Mouse (Mus musculus): ENCODE results near the gene U2af1l4.
A peak's percentile ranks its signal among the peaks of the same experiment; 100 is the strongest.

Gene U2af1l4

GRCm38 (mm10) chr7:30552102-30553020, 10.7 kb upstream of the U2af1l4 start, which contains the start of the genes Hspb6 and Proser3:
Gene Hspb6, plus strand, starts transcription at chr7:30552178.
Gene Proser3, minus strand, starts transcription at chr7:30552299.
- peak; percentile 99 for DNase-seq (ENCODE audit: low spot score)

- DNase-seq (ENCODE audit: low spot score) = no peak
Observed at GRCm38 (mm10) chr7:30553021-30553589, 10.0 kb upstream of the U2af1l4 start.

GRCm38 (mm10) chr7:30553810-30554584, 9.1 kb upstream of the U2af1l4 start:
- no peak for DNase-seq (ENCODE audit: low spot score)

- no peak for DNase-seq (ENCODE audit: low spot score)
Observed at GRCm38 (mm10) chr7:30556894-30557536, 6.1 kb upstream of the U2af1l4 start.

- DNase-seq (ENCODE audit: low spot score) = no peak
Observed at GRCm38 (mm10) chr7:30557901-30558514, 5.1 kb upstream of the U2af1l4 start.

- no peak for DNase-seq (ENCODE audit: low spot score)
Observed at GRCm38 (mm10) chr7:30558656-30559442, 4.3 kb upstream of the U2af1l4 start.

- DNase-seq (ENCODE audit: low spot score) = peak; percentile 98
Observed at GRCm38 (mm10) chr7:30559443-30559954, 3.6 kb upstream of the U2af1l4 start, which contains the start of gene Lin37. Gene Lin37, minus strand, starts transcription at chr7:30559838.

- DNase-seq (ENCODE audit: low spot score) = no peak
Observed at GRCm38 (mm10) chr7:30560296-30560695, 2.8 kb upstream of the U2af1l4 start.

- DNase-seq (ENCODE audit: low spot score) = no peak
Observed at GRCm38 (mm10) chr7:30562526-30563116, 480 bp upstream of the U2af1l4 start.

- no peak for DNase-seq (ENCODE audit: low spot score)
Observed at GRCm38 (mm10) chr7:30563906-30564280, 792 bp downstream of the U2af1l4 start.

GRCm38 (mm10) chr7:30564970-30565571, 2.0 kb downstream of the U2af1l4 start, which contains the start of gene Igflr1:
Gene Igflr1, plus strand, starts transcription at chr7:30565427.
- no peak for DNase-seq (ENCODE audit: low spot score)

GRCm38 (mm10) chr7:30566033-30566432, 2.9 kb downstream of the U2af1l4 start:
- DNase-seq (ENCODE audit: low spot score) = no peak

- DNase-seq (ENCODE audit: low spot score) = no peak
Observed at GRCm38 (mm10) chr7:30567555-30567954, 4.5 kb downstream of the U2af1l4 start.

GRCm38 (mm10) chr7:30572389-30572788, 9.3 kb downstream of the U2af1l4 start:
- DNase-seq (ENCODE audit: low spot score) = no peak

- DNase-seq (ENCODE audit: low spot score) = no peak
Observed at GRCm38 (mm10) chr7:30572969-30573368, 9.9 kb downstream of the U2af1l4 start.

GRCm38 (mm10) chr7:30579950-30580349, 16.8 kb downstream of the U2af1l4 start:
- DNase-seq (ENCODE audit: low spot score) = no peak

GRCm38 (mm10) chr7:30581547-30581946, 18.4 kb downstream of the U2af1l4 start:
- no peak for DNase-seq (ENCODE audit: low spot score)

GRCm38 (mm10) chr7:30584339-30584738, 21.2 kb downstream of the U2af1l4 start:
- no peak for DNase-seq (ENCODE audit: low spot score)

GRCm38 (mm10) chr7:30585170-30585569, 22.1 kb downstream of the U2af1l4 start:
- DNase-seq (ENCODE audit: low spot score) = no peak

All from yolk sac, embryonic 10.5 days (tissue).